Mouse (Mus musculus) lung, embryonic 16.5 days (tissue): Measurements from ENCODE around the gene Galnt9. TPM values are rescaled to one million over a fixed set of nuclear protein-coding genes. Genes with fewer than 3 reads are reported as not detected.

Experiments used
- ATAC-seq: fragments of 200-750 bp; cut with Nextera tagmentation; 2 replicates; pipeline ENCODE4 v1.8.0; 2017; ENCODE audit warnings: low read depth, mild to moderate bottlenecking, moderate library complexity
- H3K27ac ChIP-seq: fragments of 300-500 bp; sonication (generic); 2 replicates; pipeline ENCODE4 v1.5.1; 2014; ENCODE audit warnings: mild to moderate bottlenecking, control low read depth, low read length
- H3K27me3 ChIP-seq: fragments of 300-500 bp; sonication (generic); 2 replicates; pipeline ENCODE4 v1.6.1; 2014; ENCODE audit warnings: low read depth, low read length, mixed read lengths; ENCODE audit not compliant: control insufficient read depth, insufficient read depth
- H3K36me3 ChIP-seq: fragments of 300-500 bp; sonication (generic); 2 replicates; pipeline ENCODE4 v1.6.1; 2014; ENCODE audit warnings: low read length; ENCODE audit not compliant: control insufficient read depth, insufficient read depth
- H3K4me1 ChIP-seq: fragments of 300-500 bp; sonication (generic); replicated peaks from 2 replicates; pipeline ENCODE4 v1.6.1; 2014; ENCODE audit warnings: low read length, mixed read lengths; ENCODE audit not compliant: control insufficient read depth, insufficient read depth
- H3K4me2 ChIP-seq: fragments of 300-500 bp; sonication (generic); 2 replicates; pipeline ENCODE4 v1.6.1; 2014; ENCODE audit warnings: low read depth, low read length, control low read depth
- H3K4me3 ChIP-seq: fragments of 300-500 bp; sonication (generic); 2 replicates; pipeline ENCODE4 v1.5.1; 2014; ENCODE audit warnings: mild to moderate bottlenecking, low read length, control low read depth
- H3K9ac ChIP-seq: fragments of 300-500 bp; sonication (generic); 2 replicates; pipeline ENCODE4 v1.6.1; 2014; ENCODE audit warnings: low read length, control low read depth
- H3K9me3 ChIP-seq: fragments of 300-500 bp; sonication (generic); 2 replicates; pipeline ENCODE4 v1.6.1; 2016; ENCODE audit warnings: low read length; ENCODE audit not compliant: control insufficient read depth
- WGBS: fragments of 180-500 bp; shearing (Covaris S2); extraction: QIAGEN DNeasy Blood & Tissue Kit; methylation state at CpG from one replicate; pipeline ENCODE4 v1.1.7; 2014; 5-methylcytosine and 5-hydroxymethylcytosine counted together
- polyA plus RNA-seq: library from polyadenylated mRNA; unstranded; fragments of >200 nt; fragmentation: Nextera tagmentation; extraction: Ambion mirVana; gene quantifications from 2 replicates; pipeline ENCODE4 v1.2.1, GENCODE M21; 2015

Galnt9 gene
- polyA plus RNA-seq, 1 experiment from 2014 or later, result 0.26 TPM

DNA sequence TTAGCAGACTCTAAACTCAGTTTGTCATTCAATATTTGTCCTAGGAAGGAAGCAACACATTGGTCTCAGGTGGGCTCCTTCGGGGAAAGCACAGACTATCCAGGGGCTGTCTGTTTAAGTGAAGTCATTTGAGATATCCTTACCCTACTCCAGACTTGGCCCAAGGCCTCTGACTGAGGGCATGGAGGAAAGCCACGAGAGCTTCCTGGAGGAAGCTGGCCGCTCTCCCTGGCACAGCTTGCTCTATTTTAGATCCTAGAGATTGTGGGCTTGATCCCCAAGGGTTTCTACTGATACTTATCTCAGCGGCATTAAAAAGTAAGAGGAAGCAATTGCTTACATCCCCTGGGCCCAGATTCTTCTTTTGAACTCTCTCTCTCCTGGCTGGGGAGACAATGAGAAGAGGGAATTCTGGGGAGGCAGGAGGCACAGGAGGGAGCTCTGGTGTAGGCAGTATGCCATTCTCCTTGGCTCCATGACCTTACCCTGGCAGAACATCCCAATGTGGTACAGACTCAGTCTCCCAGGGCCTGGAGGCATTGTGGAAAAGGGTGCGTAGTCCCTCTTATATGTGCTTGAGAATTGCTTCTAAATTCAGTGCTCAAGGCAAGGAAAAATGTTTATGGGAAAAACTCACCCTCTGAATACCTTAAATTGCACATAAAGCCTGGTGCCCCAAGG lies 2.7 kb downstream of the Galnt9 start:
- Histone ChIP-seq H3K4me1 (0 out of 2 replicates have a peak, but pooled peaks cover 3% of the 10 kb centered on the region), H3K4me3 (no peak overlapping the region), H3K9me3 (no peaks in the 10 kb centered on the region), H3K9ac (no peak overlapping the region), H3K4me2 (no peak overlapping the region), H3K27me3 (peaks cover 37% of the 10 kb centered on the region), H3K36me3 (no peaks in the 10 kb centered on the region), H3K27ac (no peak overlapping the region)
- WGBS, result 63% methylated on average over 5 of the region's 5 CpGs
- no peak for ATAC-seq

DNA sequence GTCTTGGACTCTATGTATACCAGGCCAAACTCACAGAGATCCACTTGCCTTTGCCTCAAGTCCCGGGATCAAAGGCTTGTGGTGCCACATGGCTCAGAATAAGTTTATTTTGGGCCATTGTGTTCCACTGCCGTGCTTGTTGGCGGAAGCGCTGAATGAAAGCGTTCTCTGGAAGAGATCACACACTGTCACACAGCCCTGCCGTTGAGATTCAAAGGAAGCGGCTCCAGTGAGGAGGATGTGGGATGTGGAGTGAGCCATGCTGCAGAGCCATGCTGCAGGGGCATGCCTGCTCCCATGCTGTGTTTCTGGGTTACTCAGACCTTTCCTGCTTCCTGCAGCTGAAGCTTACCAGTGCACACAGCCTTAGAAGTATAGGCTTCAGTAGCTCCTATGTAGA lies 4.3 kb downstream of the Galnt9 start:
- H3K9ac ChIP-seq, result no peak overlapping the region
- no peak overlapping the region for H3K27ac ChIP-seq
- H3K4me3 ChIP-seq, result no peak overlapping the region
- no peaks in the 10 kb centered on the region for H3K9me3 ChIP-seq
- H3K4me2 ChIP-seq, result no peak overlapping the region
- WGBS, result 49% methylated on average over 7 of the region's 7 CpGs
- no peaks in the 10 kb centered on the region for H3K36me3 ChIP-seq
- no peak for ATAC-seq
- peaks cover 27% of the 10 kb centered on the region for H3K27me3 ChIP-seq
- 0 out of 2 replicates have a peak, but pooled peaks cover 3% of the 10 kb centered on the region for H3K4me1 ChIP-seq

DNA sequence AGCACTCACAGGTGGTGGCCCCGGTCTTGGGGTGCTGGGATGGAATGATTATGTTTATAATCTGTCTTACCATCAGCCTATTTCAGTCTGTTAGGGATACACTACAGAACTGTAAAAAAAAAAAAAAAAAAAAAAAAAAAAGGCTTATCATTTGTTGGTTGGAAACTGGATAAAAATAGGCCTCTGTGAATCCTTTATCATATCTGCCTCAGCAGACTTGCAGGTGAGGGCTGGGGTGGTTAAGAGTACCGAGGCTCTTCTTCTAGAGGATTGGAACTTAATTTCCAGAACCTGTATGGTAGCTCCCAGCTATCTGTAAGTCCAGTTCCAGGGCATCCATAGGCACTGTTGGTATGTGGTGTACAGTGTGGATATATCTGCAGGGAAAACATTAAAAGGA lies 6.0 kb downstream of the Galnt9 start:
- Histone ChIP-seq H3K4me3 (no peak overlapping the region), H3K27ac (no peak overlapping the region), H3K9ac (no peak overlapping the region), H3K4me2 (no peak overlapping the region), H3K27me3 (peaks cover 10% of the 10 kb centered on the region), H3K36me3 (no peaks in the 10 kb centered on the region), H3K9me3 (no peaks in the 10 kb centered on the region), H3K4me1 (no peaks in the 10 kb centered on the region)
- 51% methylated on average over 2 of the region's 2 CpGs for WGBS
- ATAC-seq, result no peak

DNA sequence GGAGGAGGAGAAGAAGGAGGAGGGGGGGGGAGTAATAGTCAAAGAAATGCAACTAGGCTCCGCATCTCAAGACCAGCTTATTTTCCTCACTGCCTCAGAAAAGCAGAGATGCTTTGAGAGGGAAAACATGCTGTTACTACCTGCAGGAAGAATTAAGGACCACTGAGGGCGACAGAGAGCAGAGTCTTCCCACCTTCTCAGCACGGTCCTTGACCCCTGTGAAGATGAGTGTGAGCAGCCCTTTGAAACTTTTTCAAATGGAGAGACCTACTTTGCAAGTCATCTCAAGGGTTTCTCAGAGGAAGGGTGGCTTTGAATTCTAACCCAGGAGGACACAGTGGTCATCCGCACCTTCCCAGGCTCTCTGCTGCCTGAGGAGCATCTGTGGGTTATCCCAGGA lies 6.7 kb downstream of the Galnt9 start:
- no peak overlapping the region for H3K9ac ChIP-seq
- ATAC-seq, result no peak
- peaks cover 4% of the 10 kb centered on the region for H3K27me3 ChIP-seq
- H3K4me1 ChIP-seq, result no peaks in the 10 kb centered on the region
- no peaks in the 10 kb centered on the region for H3K36me3 ChIP-seq
- no peak overlapping the region for H3K4me2 ChIP-seq
- WGBS, result 14% methylated on average over 4 of the region's 4 CpGs
- no peak overlapping the region for H3K4me3 ChIP-seq
- no peak overlapping the region for H3K27ac ChIP-seq
- H3K9me3 ChIP-seq, result no peaks in the 10 kb centered on the region

DNA sequence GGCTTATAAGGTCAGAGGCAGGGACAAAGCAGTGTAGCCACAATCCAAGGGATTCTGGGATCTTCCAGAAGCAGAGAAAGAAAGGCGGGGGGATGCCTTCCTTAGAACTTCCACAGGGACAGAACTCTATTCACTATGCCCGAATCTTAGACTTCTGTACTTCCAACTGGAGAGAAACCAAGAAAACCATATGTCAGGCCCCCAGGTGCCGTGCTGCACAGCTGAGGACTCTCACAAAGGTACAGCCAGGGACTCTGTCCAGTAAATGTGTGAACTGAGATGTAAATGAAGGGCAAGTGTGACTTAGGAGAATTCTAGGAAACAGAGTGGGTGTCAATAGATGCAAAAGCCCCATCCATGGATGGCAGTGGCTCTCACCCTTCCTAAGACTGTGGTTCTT lies 7.8 kb downstream of the Galnt9 start:
- H3K27ac ChIP-seq, result no peak overlapping the region
- H3K36me3 ChIP-seq, result no peaks in the 10 kb centered on the region
- H3K9me3 ChIP-seq, result no peaks in the 10 kb centered on the region
- 69% methylated on average over 3 of the region's 3 CpGs for WGBS
- H3K4me1 ChIP-seq, result no peaks in the 10 kb centered on the region
- no peak overlapping the region for H3K4me3 ChIP-seq
- no peak for ATAC-seq
- H3K4me2 ChIP-seq, result no peak overlapping the region
- no peaks in the 10 kb centered on the region for H3K27me3 ChIP-seq
- H3K9ac ChIP-seq, result no peak overlapping the region

DNA sequence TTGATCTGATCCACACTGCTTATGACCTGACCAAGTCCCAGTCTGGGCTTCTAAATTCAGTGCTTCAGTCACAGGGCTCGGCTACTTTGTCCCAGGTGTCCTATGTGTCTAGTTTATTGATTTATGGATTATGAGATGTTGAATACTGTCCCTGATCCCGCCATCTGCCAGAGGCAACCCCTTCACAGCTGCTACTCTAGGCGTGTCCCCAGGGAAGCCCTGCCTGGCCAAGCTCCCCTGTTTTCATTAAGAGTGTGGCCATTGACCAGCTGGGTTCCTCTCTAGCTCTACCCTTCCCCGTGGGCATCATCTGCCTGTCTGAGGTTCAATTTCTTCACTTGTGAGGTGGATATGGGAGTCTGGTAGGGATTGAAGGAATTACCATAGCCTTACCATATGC lies 9.2 kb downstream of the Galnt9 start:
- Histone ChIP-seq H3K4me2 (no peak overlapping the region), H3K4me3 (no peak overlapping the region), H3K27ac (no peak overlapping the region), H3K9me3 (no peaks in the 10 kb centered on the region), H3K9ac (no peak overlapping the region), H3K4me1 (no peaks in the 10 kb centered on the region), H3K27me3 (no peaks in the 10 kb centered on the region), H3K36me3 (no peaks in the 10 kb centered on the region)
- no peak for ATAC-seq
- WGBS, result 64% methylated on average over 4 of the region's 4 CpGs

DNA sequence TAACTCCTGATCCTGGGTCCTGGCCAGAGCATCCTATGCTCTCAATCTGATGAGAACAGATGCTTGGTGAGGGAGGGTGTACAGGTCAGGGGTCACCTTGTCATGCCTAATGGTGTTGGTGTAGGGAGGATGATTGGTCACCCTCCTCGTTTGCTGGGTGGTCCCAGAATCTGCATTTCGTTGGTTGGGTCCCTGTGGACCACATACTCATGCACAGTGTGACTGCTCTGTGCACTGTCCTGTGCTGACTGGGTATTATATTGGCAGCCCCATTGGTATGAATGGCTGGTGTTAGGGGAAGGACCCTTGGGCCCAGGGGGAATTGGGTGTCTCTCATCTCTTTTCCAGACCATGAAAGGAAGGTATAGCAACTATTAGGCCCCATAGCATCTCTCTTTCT lies 11.0 kb downstream of the Galnt9 start:
- Histone ChIP-seq H3K27ac (no peak overlapping the region), H3K9me3 (no peaks in the 10 kb centered on the region), H3K27me3 (no peaks in the 10 kb centered on the region), H3K4me1 (no peaks in the 10 kb centered on the region), H3K36me3 (no peaks in the 10 kb centered on the region), H3K4me3 (no peak overlapping the region), H3K9ac (no peak overlapping the region), H3K4me2 (no peak overlapping the region)
- 38% methylated on average over 2 of the region's 2 CpGs for WGBS
- no peak for ATAC-seq

DNA sequence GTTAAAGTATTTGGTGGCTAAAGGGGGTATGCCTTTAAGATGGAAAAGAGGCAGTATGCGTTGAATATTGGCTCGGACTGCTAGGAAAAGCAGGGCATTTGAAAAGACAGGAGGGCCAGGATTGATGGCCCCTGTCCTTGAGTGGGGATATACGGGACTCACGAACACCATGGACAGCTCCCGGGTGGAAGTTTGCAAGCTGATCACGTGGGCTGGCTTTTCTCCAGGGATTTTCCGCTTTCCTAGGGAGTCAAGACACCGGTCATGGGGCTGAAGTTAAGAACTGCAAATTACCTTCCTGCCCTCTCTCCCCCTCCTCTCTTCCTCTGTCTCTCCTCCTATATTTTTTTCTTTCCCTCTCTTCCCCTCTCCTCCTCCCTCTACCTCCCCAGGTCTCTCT lies 14.2 kb downstream of the Galnt9 start:
- Histone ChIP-seq H3K27ac (no peak overlapping the region), H3K9ac (no peak overlapping the region), H3K4me3 (no peak overlapping the region), H3K9me3 (no peaks in the 10 kb centered on the region), H3K27me3 (no peaks in the 10 kb centered on the region), H3K4me1 (no peaks in the 10 kb centered on the region), H3K36me3 (no peaks in the 10 kb centered on the region), H3K4me2 (no peak overlapping the region)
- ATAC-seq, result no peak
- 5% methylated on average over 8 of the region's 8 CpGs for WGBS

DNA sequence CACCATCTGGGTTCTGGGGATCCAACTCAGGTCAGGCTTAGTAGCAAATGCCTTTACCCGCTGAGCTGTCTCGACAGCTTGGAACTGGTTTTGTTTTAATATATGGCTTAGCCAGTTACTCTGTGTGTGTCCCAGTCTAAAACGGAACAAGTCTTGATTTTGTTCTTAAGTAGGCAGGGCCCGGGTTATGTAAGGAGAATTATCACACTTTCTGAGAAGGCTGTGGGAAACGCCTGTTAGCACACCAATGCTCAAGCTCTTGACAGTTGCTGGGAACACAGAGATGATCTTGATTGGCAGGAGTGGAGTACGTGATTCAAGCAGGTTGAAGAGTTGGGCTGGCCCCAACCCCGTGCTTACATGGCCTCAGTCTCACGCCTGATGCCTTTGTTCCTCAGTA lies 15.5 kb downstream of the Galnt9 start:
- Histone ChIP-seq H3K4me1 (no peaks in the 10 kb centered on the region), H3K27me3 (no peaks in the 10 kb centered on the region), H3K4me3 (no peak overlapping the region), H3K36me3 (no peaks in the 10 kb centered on the region), H3K4me2 (no peak overlapping the region), H3K9ac (no peak overlapping the region), H3K27ac (no peak overlapping the region), H3K9me3 (no peaks in the 10 kb centered on the region)
- WGBS, result 82% methylated on average over 8 of the region's 8 CpGs
- ATAC-seq, result no peak
